Comparison of ENCODE assay signal across 8 mouse cellular contexts in the genomic region with DNA sequence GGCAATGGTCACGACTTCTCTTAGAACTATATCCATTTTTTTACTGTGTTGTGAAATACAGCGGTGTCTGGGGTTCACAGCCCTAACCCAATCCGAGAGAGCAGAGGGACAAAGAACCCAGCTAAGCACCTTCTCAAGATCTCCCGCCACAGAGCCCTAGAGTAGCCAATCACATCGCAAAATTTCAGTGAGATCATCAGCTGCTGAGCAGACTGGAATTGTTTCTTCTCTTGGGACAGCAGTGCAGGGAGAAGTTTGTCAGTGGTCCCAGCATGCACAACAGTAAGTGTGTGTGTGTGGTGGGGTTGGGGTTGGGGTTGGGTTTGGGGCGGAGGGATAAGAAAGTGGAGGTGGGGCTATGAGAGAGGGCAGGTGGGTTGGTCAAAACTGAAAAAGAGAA. TPM values are rescaled to one million over a fixed set of nuclear protein-coding genes. Genes with fewer than 3 reads are reported as not detected.
DNase-seq lines count a peak whose midpoint lies in the region; ATAC-seq lines count a peak whose summit lies in the region.

No protein-coding gene starts in this region.

- no peaks in the 10 kb centered on the region; the same call in 1 of the 2 replicates for H3K4me1 ChIP-seq in forebrain, embryonic 11.5 days (replicated peaks; ENCODE audit: control insufficient read depth, insufficient read depth, low read length)
- peaks cover 17% of the 10 kb centered on the region for H3K4me1 ChIP-seq in hindbrain, embryonic 13.5 days (replicated peaks)
- peaks cover 58% of the 10 kb centered on the region for H3K4me1 ChIP-seq in liver, embryonic 12.5 days

- H3K4me2 ChIP-seq in forebrain, embryonic 11.5 days (ENCODE audit: low read depth, low read length, severe bottlenecking): peak overlapping the region; percentile 68
- H3K4me2 ChIP-seq in hindbrain, embryonic 13.5 days: peak overlapping the region; percentile 48
- H3K4me2 ChIP-seq in liver, embryonic 12.5 days: peak overlapping the region; percentile 84

- no peaks in the 10 kb centered on the region for H3K27me3 ChIP-seq in forebrain, embryonic 11.5 days (ENCODE audit: control insufficient read depth, insufficient read depth, low read length)
- no peaks in the 10 kb centered on the region for H3K27me3 ChIP-seq in hindbrain, embryonic 13.5 days
- peaks cover 7% of the 10 kb centered on the region; the same call in 1 of the 2 replicates for H3K27me3 ChIP-seq in liver, embryonic 12.5 days (replicated peaks)

- 2% methylated on average over 6 of the region's 6 CpGs for WGBS in forebrain, embryonic 11.5 days
- 3% methylated on average over 6 of the region's 6 CpGs for WGBS in hindbrain, embryonic 13.5 days
- WGBS in liver, embryonic 12.5 days (ENCODE audit: insufficient replicate concordance): 3% methylated on average over 6 of the region's 6 CpGs

- peak overlapping the region; percentile 36 for H3K4me3 ChIP-seq in forebrain, embryonic 11.5 days (ENCODE audit: low read depth, low read length)
- H3K4me3 ChIP-seq in hindbrain, embryonic 13.5 days: peak overlapping the region; percentile 21
- peak overlapping the region; percentile 60 for H3K4me3 ChIP-seq in liver, embryonic 12.5 days

- peak; percentile 41 for DNase-seq in CD4-positive, CD25-positive, alpha-beta regulatory T cell, adult 2 months (ENCODE audit: low read depth, low spot score)
- peak; percentile 79 for DNase-seq in ZHBTc4 (ENCODE audit: low read depth, low spot score)
- peak; percentile 84 for DNase-seq in forebrain, embryonic 11.5 days (ENCODE audit: low spot score)
- peak; percentile 37 to 48 for DNase-seq in natural killer cell, adult 2 months (ENCODE audit: low spot score in 2 of 2)
- no peak for DNase-seq in right cerebral cortex, postnatal 14 days

- no peaks in the 10 kb centered on the region for H3K9me3 ChIP-seq in forebrain, embryonic 11.5 days (ENCODE audit: control insufficient read depth, low read length)
- H3K9me3 ChIP-seq in hindbrain, embryonic 13.5 days: no peaks in the 10 kb centered on the region
- no peaks in the 10 kb centered on the region for H3K9me3 ChIP-seq in liver, embryonic 12.5 days (replicated peaks)

- no peak for ATAC-seq in CD4-positive, CD25-positive, alpha-beta regulatory T cell, adult 4 months
- ATAC-seq in forebrain, embryonic 11.5 days (replicated peaks; ENCODE audit: low FRiP score): peak; percentile 96
- peak; percentile 84 for ATAC-seq in hindbrain, embryonic 13.5 days (ENCODE audit: low FRiP score)
- ATAC-seq in liver, embryonic 12.5 days: peak; percentile 87

- H3K9ac ChIP-seq in forebrain, embryonic 11.5 days (ENCODE audit: low read length): peak overlapping the region; percentile 65
- 0 out of 2 replicates have a peak overlapping the region, but pooled peaks have one; percentile 40 for H3K9ac ChIP-seq in hindbrain, embryonic 13.5 days
- peak overlapping the region; percentile 71 for H3K9ac ChIP-seq in liver, embryonic 12.5 days

- 0 out of 2 replicates have a peak overlapping the region, but pooled peaks have one; percentile 18 for H3K27ac ChIP-seq in forebrain, embryonic 11.5 days (ENCODE audit: low read depth, low read length)
- H3K27ac ChIP-seq in hindbrain, embryonic 13.5 days: no peak overlapping the region
- H3K27ac ChIP-seq in liver, embryonic 12.5 days: peak overlapping the region; percentile 83

- no peaks in the 10 kb centered on the region for H3K36me3 ChIP-seq in forebrain, embryonic 11.5 days (ENCODE audit: control insufficient read depth, insufficient read depth, low read length)
- peaks cover 26% of the 10 kb centered on the region for H3K36me3 ChIP-seq in hindbrain, embryonic 13.5 days
- H3K36me3 ChIP-seq in liver, embryonic 12.5 days: no peaks in the 10 kb centered on the region; the same call in 1 of the 2 replicates

RNA-seq across cellular contexts. Expression of a gene that starts 0.7 kb away (rescaled TPM):
- polyA plus RNA-seq in CD4-positive, CD25-positive, alpha-beta regulatory T cell, adult 4 months (2017; shearing (Covaris generic)): 10 to 100 TPM; 44.7 to 78.2 TPM
- 4.3 and 5.8 TPM in 2 replicates for polyA plus RNA-seq in forebrain, embryonic 11.5 days (2014; fragmentation: Nextera tagmentation; extraction: Ambion mirVana)
- polyA plus RNA-seq in hindbrain, embryonic 13.5 days (2015; fragmentation: Nextera tagmentation; extraction: Ambion mirVana): 1.9 and 2.1 TPM in 2 replicates
- polyA plus RNA-seq in liver, embryonic 12.5 days (2016; fragmentation: Nextera tagmentation; extraction: Ambion mirVana): 2.8 and 4.0 TPM in 2 replicates

RNA-seq across cellular contexts. Expression of a gene that starts 16.4 kb away (rescaled TPM):
- polyA plus RNA-seq in CD4-positive, CD25-positive, alpha-beta regulatory T cell, adult 4 months (2017; shearing (Covaris generic)): not detected
- polyA plus RNA-seq in forebrain, embryonic 11.5 days (2014; fragmentation: Nextera tagmentation; extraction: Ambion mirVana): 3.8 and 4.5 TPM in 2 replicates
- polyA plus RNA-seq in hindbrain, embryonic 13.5 days (2015; fragmentation: Nextera tagmentation; extraction: Ambion mirVana): 15.1 and 16.8 TPM in 2 replicates
- polyA plus RNA-seq in liver, embryonic 12.5 days (2016; fragmentation: Nextera tagmentation; extraction: Ambion mirVana): 54.2 and 56.5 TPM in 2 replicates

RNA-seq across cellular contexts. Expression of a gene that starts 17.5 kb away (rescaled TPM):
- not detected for polyA plus RNA-seq in CD4-positive, CD25-positive, alpha-beta regulatory T cell, adult 4 months (2017; shearing (Covaris generic))
- polyA plus RNA-seq in forebrain, embryonic 11.5 days (2014; fragmentation: Nextera tagmentation; extraction: Ambion mirVana): 15.6 and 16.0 TPM in 2 replicates
- polyA plus RNA-seq in hindbrain, embryonic 13.5 days (2015; fragmentation: Nextera tagmentation; extraction: Ambion mirVana): 50.0 and 52.9 TPM in 2 replicates
- 1.1 and 1.3 TPM in 2 replicates for polyA plus RNA-seq in liver, embryonic 12.5 days (2016; fragmentation: Nextera tagmentation; extraction: Ambion mirVana)
